Mouse (Mus musculus): ENCODE data around the gene Gon7. TPM values are rescaled to one million over a fixed set of nuclear protein-coding genes. Genes with fewer than 3 reads are reported as not detected.

Gene Gon7
- total RNA-seq, 1 experiment from 2014 or later = 16.2 TPM

- no peak for ATAC-seq (replicated peaks; ENCODE audit: low read depth, poor library complexity, severe bottlenecking)
Measured at GRCm38 (mm10) chr12:102710851-102711375, 46.7 kb downstream of the Gon7 start.

GRCm38 (mm10) chr12:102709896-102710295 is 47.7 kb downstream of the Gon7 start:
- ATAC-seq (replicated peaks; ENCODE audit: low read depth, poor library complexity, severe bottlenecking) = no peak

- ATAC-seq (replicated peaks; ENCODE audit: low read depth, poor library complexity, severe bottlenecking) = no peak
Measured at GRCm38 (mm10) chr12:102708220-102708619, 49.4 kb downstream of the Gon7 start.

- no peak for ATAC-seq (replicated peaks; ENCODE audit: low read depth, poor library complexity, severe bottlenecking)
Measured at GRCm38 (mm10) chr12:102706833-102707463, 50.7 kb downstream of the Gon7 start.

GRCm38 (mm10) chr12:102705906-102706640 is 51.5 kb downstream of the Gon7 start:
- ATAC-seq (replicated peaks; ENCODE audit: low read depth, poor library complexity, severe bottlenecking) = no peak

- peak; percentile 73 for ATAC-seq (replicated peaks; ENCODE audit: low read depth, poor library complexity, severe bottlenecking)
Measured at GRCm38 (mm10) chr12:102705216-102705871, 52.3 kb downstream of the Gon7 start.

GRCm38 (mm10) chr12:102704457-102705198 is 53.0 kb downstream of the Gon7 start, which contains the start of gene Itpk1:
Itpk1 (minus strand) TSS chr12:102704930.
- peak; percentile 12; the same call in 1 of the 2 replicates for ATAC-seq (replicated peaks; ENCODE audit: low read depth, poor library complexity, severe bottlenecking)

- ATAC-seq (replicated peaks; ENCODE audit: low read depth, poor library complexity, severe bottlenecking) = no peak
Measured at GRCm38 (mm10) chr12:102703921-102704408, 53.6 kb downstream of the Gon7 start.

- ATAC-seq (replicated peaks; ENCODE audit: low read depth, poor library complexity, severe bottlenecking) = no peak
Measured at GRCm38 (mm10) chr12:102703441-102703840, 54.2 kb downstream of the Gon7 start.

Other genes starting within 250 kb of the Gon7 start
- not detected in 2 replicates for gene Chga, start 202.8 kb downstream of the Gon7 start, total RNA-seq (2017)
- 9.4 and 12.0 TPM in 2 replicates for gene Itpk1, start 52.9 kb downstream of the Gon7 start, total RNA-seq (2017)
- 5.5 and 11.6 TPM in 2 replicates for gene Moap1, start 14.1 kb downstream of the Gon7 start, total RNA-seq (2017)
- gene Tmem251, start 14.0 kb downstream of the Gon7 start, total RNA-seq (2017) = 11.3 and 11.9 TPM in 2 replicates
- gene Gm28051, start within 50 bp of the Gon7 start, total RNA-seq (2017) = not detected in 2 replicates
- gene Ubr7, start 164 bp upstream of the Gon7 start, total RNA-seq (2017) = 49.6 and 57.7 TPM in 2 replicates
- gene Gm20604, start 869 bp upstream of the Gon7 start, total RNA-seq (2017) = 7.4 and 7.7 TPM in 2 replicates
- gene Btbd7, start 120.7 kb upstream of the Gon7 start, total RNA-seq (2017) = 21.4 and 25.6 TPM in 2 replicates
- not detected in 2 replicates for gene Cox8c, start 141.5 kb upstream of the Gon7 start, total RNA-seq (2017)
- gene Unc79, start 191.1 kb upstream of the Gon7 start, total RNA-seq (2017) = 0.09 TPM in 1 of 2 replicates, not detected in the other